Mouse (Mus musculus): ENCODE data around the gene Vmn1r188.

GRCm38 (mm10) chr13:22053754-22054153 is 30.5 kb upstream of the Vmn1r188 start:
- TF ChIP-seq CTCF (IDR thresholded peaks at IDR 0.05; ENCODE audit: extremely low read depth, insufficient read length, insufficient replicate concordance, low read depth, low read length) (no peak), POLR2A (IDR thresholded peaks at IDR 0.05; ENCODE audit: low read depth, low read length) (no peak)
